Mouse (Mus musculus) kidney, postnatal 0 days (tissue): ENCODE data around the gene Hsd17b2. TPM values are rescaled to one million over a fixed set of nuclear protein-coding genes. Genes with fewer than 3 reads are reported as not detected.
A peak's percentile ranks its signal among the peaks of the same experiment; 100 is the strongest.
"Not testable (repeated sequence)": the region's sequence is repeated elsewhere in the genome, so short reads cannot be mapped to it uniquely, and the experiment has no call there.

Experiments used
- ATAC-seq: fragments of 200-750 bp; cut with Nextera tagmentation; replicated peaks from 2 replicates; pipeline ENCODE4 v1.8.0; 2017; ENCODE audit warnings: low read depth, moderate number of reproducible peaks, moderate TSS enrichment, moderate library complexity; ENCODE audit not compliant: low FRiP score
- DNase-seq: peaks from one replicate; pipeline ENCODE4 v3.0.0-alpha.2; 2016; ENCODE audit warnings: low spot score
- H3K27ac ChIP-seq: fragments of 300-500 bp; sonication (generic); 2 replicates; pipeline ENCODE4 v1.5.1; 2014; ENCODE audit warnings: mild to moderate bottlenecking
- H3K27me3 ChIP-seq: fragments of 300-500 bp; sonication (generic); 2 replicates; pipeline ENCODE4 v1.6.1; 2014; ENCODE audit warnings: low read length, mixed read lengths; ENCODE audit not compliant: insufficient read depth
- H3K36me3 ChIP-seq: fragments of 300-500 bp; sonication (generic); 2 replicates; pipeline ENCODE4 v1.6.1; 2014; ENCODE audit warnings: low read length, mixed read lengths; ENCODE audit not compliant: insufficient read depth
- H3K4me1 ChIP-seq: fragments of 300-500 bp; sonication (generic); replicated peaks from 2 replicates; pipeline ENCODE4 v1.6.1; 2014; ENCODE audit warnings: antibody characterized with exemption, low read length, mixed read lengths; ENCODE audit not compliant: insufficient read depth
- H3K4me2 ChIP-seq: fragments of 300-500 bp; sonication (generic); 2 replicates; pipeline ENCODE4 v1.6.1; 2014; ENCODE audit warnings: mild to moderate bottlenecking, low read length, moderate library complexity, mixed read lengths
- H3K4me3 ChIP-seq: fragments of 300-500 bp; sonication (generic); replicated peaks from 2 replicates; pipeline ENCODE4 v1.5.1; 2014; ENCODE audit warnings: low read depth, low read length
- H3K9ac ChIP-seq: fragments of 300-500 bp; sonication (generic); 2 replicates; pipeline ENCODE4 v1.6.1; 2014; ENCODE audit warnings: low read depth, low read length
- H3K9me3 ChIP-seq: fragments of 300-500 bp; sonication (generic); replicated peaks from 2 replicates; pipeline ENCODE4 v1.6.1; 2016; ENCODE audit warnings: low read length, inconsistent platforms, mixed read lengths
- CTCF ChIP-seq: IDR thresholded peaks from 2 replicates; pipeline ENCODE4 v1.5.1; 2016; ENCODE audit warnings: antibody characterized with exemption, low read depth, mild to moderate bottlenecking, moderate library complexity
- WGBS: fragments of 180-500 bp; shearing (Covaris S2); extraction: QIAGEN DNeasy Blood & Tissue Kit; methylation state at CpG from one replicate; pipeline ENCODE4 v1.1.7; 2014; 5-methylcytosine and 5-hydroxymethylcytosine counted together
- polyA plus RNA-seq: library from polyadenylated mRNA; unstranded; fragments of >200 nt; fragmentation: Nextera tagmentation; extraction: Ambion mirVana; gene quantifications from 2 replicates; pipeline ENCODE4 v1.2.1, GENCODE M21; 2015

The Hsd17b2 gene
- polyA plus RNA-seq, 1 experiment from 2014 or later: 29.2 TPM

DNA sequence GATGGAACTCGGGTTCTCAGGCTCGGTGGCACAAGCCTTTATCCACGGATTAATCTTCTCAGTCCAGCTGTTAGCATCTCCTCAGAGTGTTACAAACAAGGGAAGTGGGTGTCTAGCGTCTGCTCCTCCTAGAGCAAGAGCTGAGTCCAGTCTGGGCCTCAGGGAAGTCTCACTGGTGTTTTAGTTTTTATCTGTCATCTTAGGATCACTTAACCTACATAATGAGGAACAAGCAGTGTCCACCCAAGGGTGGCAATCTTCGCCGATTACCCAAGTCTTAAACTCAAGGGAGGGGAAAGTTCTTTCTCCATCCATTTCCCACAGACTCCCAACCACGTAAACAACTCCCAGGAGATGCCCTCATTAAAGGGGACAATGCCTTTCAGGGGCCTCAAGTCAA is 24.8 kb downstream of the Hsd17b2 start:
- TF ChIP-seq CTCF: no peak
- no peaks in the 10 kb centered on the region for H3K36me3 ChIP-seq
- H3K27me3 ChIP-seq: no peaks in the 10 kb centered on the region
- 66% methylated on average over 7 of the region's 7 CpGs for WGBS
- H3K4me3 ChIP-seq: no peak overlapping the region
- H3K4me1 ChIP-seq: no peaks in the 10 kb centered on the region
- no peak for DNase-seq
- ATAC-seq: no peak
- H3K4me2 ChIP-seq: no peak overlapping the region
- peaks cover 5% of the 10 kb centered on the region; the same call in 1 of the 2 replicates for H3K9me3 ChIP-seq
- H3K27ac ChIP-seq: no peak overlapping the region
- no peak overlapping the region for H3K9ac ChIP-seq

DNA sequence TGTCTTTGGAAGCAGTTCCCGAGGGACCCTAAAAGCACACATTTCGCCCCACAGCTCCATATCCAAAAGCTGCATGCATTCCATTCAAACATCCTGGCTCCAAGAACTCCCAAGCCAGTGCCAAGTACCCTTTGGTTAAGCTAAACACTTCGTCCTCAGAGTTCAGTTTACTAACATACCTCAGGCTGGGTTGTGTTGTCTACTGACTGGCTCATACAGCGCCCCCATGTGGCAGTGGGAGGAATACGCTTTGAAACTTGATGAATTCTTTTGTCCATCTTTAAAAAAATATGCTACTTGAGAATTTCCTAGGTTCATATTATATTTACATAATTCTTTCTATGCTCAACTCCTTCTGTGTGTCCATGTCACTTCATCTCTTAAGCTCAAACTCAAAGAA is 25.9 kb downstream of the Hsd17b2 start:
- H3K4me2 ChIP-seq: no peak overlapping the region
- WGBS: 61% methylated on average over 5 of the region's 5 CpGs
- H3K4me3 ChIP-seq: no peak overlapping the region
- peak; percentile 62 for TF ChIP-seq CTCF
- DNase-seq (no peak), ATAC-seq (no peak)
- H3K27me3 ChIP-seq: no peaks in the 10 kb centered on the region
- H3K9ac ChIP-seq: no peak overlapping the region
- no peaks in the 10 kb centered on the region for H3K4me1 ChIP-seq
- H3K9me3 ChIP-seq: peaks cover 2% of the 10 kb centered on the region; the same call in 1 of the 2 replicates
- H3K27ac ChIP-seq: no peak overlapping the region
- no peaks in the 10 kb centered on the region for H3K36me3 ChIP-seq

DNA sequence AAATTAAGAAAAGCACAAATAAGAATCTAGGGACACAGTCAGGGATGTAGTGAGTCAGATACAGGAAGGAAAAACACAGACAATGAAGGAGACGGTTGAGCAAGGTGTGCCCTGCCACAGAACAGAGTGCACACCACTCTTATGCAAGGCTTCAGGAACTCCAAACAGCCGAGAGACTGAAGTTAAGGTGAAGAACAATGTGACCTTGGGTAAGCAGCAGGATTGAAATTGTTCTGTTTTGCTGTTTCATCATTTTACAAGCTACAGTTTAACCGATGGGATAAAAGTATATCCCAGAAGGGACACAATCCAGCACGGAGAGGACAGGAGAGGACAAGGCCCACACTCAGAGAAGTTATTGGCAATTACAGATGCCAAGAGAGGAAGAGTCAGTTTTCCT is 26.5 kb downstream of the Hsd17b2 start:
- Histone ChIP-seq H3K4me1 (no peaks in the 10 kb centered on the region), H3K9me3 (no peaks in the 10 kb centered on the region), H3K4me3 (no peak overlapping the region), H3K9ac (no peak overlapping the region), H3K36me3 (no peaks in the 10 kb centered on the region), H3K27me3 (no peaks in the 10 kb centered on the region), H3K4me2 (no peak overlapping the region), H3K27ac (no peak overlapping the region)
- TF ChIP-seq CTCF: no peak
- ATAC-seq (no peak), DNase-seq (no peak)
- WGBS: 70% methylated on average over 4 of the region's 4 CpGs

DNA sequence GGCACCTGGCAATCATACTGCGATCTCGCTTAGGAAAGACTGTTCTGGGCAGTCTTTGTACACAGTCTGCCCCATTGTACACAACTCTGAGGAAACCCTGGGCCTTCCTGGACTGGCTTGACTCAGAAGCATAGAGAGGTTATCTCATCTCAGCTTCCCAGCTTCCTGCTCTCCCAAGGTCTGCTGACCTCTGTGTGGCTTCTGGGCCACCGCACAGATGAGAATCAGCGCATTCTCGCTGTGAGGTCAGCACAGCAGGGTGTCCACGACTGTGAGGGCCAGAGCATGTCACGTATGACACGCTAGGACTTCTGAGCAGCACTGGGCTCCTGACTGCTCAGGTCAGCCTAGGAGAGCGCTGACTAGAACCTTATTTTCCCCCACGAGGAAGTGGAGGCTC is 29.3 kb downstream of the Hsd17b2 start:
- Histone ChIP-seq H3K4me2 (no peak overlapping the region), H3K9ac (no peak overlapping the region), H3K27me3 (no peaks in the 10 kb centered on the region), H3K9me3 (no peaks in the 10 kb centered on the region), H3K36me3 (no peaks in the 10 kb centered on the region), H3K27ac (no peak overlapping the region), H3K4me3 (no peak overlapping the region), H3K4me1 (no peaks in the 10 kb centered on the region)
- TF ChIP-seq CTCF: no peak
- DNase-seq: no peak
- 54% methylated on average over 10 of the region's 10 CpGs for WGBS
- ATAC-seq: peak; percentile 74

DNA sequence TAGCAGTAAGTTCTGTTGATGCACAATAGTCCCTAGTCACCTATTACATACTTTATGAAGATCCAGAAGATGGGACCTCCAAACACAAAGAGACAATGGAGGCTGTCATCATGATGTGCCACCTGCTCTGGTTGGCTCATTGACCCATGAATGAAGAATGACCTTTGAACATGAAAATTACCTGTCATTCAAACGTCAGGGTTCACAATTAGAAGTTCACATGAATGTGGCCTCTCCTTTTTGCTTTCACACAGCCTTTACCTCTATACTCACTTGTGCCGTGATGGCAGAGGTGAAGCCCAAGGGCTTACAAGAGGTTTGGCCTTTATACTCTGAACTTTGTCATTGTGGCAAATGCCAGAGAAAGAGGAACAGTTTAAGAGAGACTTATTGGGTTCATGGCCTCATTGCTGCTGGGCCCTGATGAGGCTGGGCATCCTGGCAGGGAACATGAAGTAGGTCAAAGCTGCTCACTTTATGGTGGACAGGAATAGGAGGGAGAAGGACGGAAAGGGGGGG is 35.0 kb downstream of the Hsd17b2 start:
- Histone ChIP-seq H3K9ac (no peak overlapping the region), H3K36me3 (no peaks in the 10 kb centered on the region), H3K4me1 (no peaks in the 10 kb centered on the region), H3K27me3 (no peaks in the 10 kb centered on the region), H3K9me3 (no peaks in the 10 kb centered on the region), H3K4me2 (no peak overlapping the region), H3K27ac (peak overlapping the region; percentile 31; the same call in 1 of the 2 replicates), H3K4me3 (no peak overlapping the region)
- TF ChIP-seq CTCF: no peak
- ATAC-seq: peak; percentile 45; the same call in 1 of the 2 replicates
- DNase-seq: no peak
- 64% methylated on average over 3 of the region's 3 CpGs for WGBS

DNA sequence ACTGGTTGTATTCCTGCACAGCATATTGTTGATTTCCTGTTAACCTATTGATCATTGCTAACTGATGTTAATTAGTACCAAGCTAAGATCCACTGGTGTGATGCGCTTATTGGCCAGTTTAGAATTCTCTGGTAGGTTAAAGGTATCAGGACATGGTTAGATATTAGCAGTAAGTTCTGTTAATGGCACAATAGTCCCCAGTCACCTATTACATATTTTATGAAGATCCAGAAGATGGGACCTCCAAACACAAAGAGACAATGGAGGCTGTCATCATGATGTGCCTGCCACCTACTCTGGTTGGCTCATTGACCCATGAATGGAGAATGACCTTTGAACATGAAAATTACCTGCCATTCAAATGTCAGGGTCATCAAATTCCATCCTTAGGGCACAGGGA is 36.5 kb downstream of the Hsd17b2 start:
- not testable (repeated sequence) for DNase-seq, H3K27me3 ChIP-seq, H3K36me3 ChIP-seq, H3K27ac ChIP-seq, H3K4me1 ChIP-seq, H3K4me3 ChIP-seq, H3K4me2 ChIP-seq, ATAC-seq, H3K9ac ChIP-seq, H3K9me3 ChIP-seq
- WGBS: 100% methylated on average over 1 of the region's 1 CpGs

DNA sequence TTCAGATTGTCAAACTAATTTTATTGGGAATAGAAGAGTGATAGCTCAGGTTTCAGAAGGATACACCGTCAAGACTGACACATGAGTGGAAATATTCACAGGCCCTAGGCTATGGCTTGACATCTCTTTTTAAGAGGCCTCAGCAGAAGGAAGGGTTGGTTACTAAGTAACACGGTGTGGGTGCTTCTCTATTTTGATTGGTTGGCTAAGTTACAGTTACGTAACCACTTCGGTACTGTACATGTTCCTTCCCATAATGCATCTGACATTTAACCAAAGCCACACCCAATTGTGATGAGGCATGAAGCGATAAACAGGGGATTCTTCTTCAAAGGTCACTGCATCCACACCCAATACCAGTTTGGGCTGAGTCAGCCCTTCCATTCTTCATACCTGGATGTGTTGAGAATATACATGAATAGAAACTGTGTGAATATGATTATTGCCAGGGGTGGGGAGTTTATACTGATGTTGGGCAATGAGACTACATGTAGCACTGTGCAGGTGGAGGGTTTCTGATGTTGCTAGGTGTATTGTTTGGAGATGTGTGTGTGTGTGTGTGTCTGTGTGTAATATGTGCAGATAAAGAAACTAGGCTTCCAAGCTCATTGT is 38.8 kb downstream of the Hsd17b2 start:
- 86% methylated on average over 5 of the region's 5 CpGs for WGBS

More for the DNA sequence above, 38.8 kb downstream of the Hsd17b2 start:
- TF ChIP-seq CTCF: no peak
- ATAC-seq (no peak), DNase-seq (no peak)
- H3K9me3 ChIP-seq: no peaks in the 10 kb centered on the region
- H3K4me2 ChIP-seq: no peak overlapping the region
- H3K27me3 ChIP-seq: no peaks in the 10 kb centered on the region
- H3K36me3 ChIP-seq: no peaks in the 10 kb centered on the region
- no peak overlapping the region for H3K27ac ChIP-seq
- no peak overlapping the region for H3K9ac ChIP-seq
- H3K4me1 ChIP-seq: no peaks in the 10 kb centered on the region
- no peak overlapping the region for H3K4me3 ChIP-seq
